Mouse (Mus musculus) central nervous system, embryonic 14 days (tissue): Measurements from ENCODE around the gene AC129217.1. TPM values are rescaled to one million over a fixed set of nuclear protein-coding genes. Genes with fewer than 3 reads are reported as not detected.

Source experiments
- polyA plus RNA-seq: library from polyadenylated mRNA; depleted of rRNA; stranded (reverse); fragments of >200 nt; gene quantifications from 2 replicates; pipeline ENCODE4 v1.2.3, GENCODE M21; 2012; rRNA removed

The AC129217.1 gene
- polyA plus RNA-seq, 1 experiment = 0.57 TPM

Other genes starting within 250 kb of the AC129217.1 start
- 5.2 and 5.9 TPM in 2 replicates for gene Slc22a8, start 238.5 kb upstream of the AC129217.1 start, polyA plus RNA-seq
- gene Slc22a6, start 211.7 kb upstream of the AC129217.1 start, polyA plus RNA-seq = 10.5 and 10.8 TPM in 2 replicates
- gene Chrm1, start 166.0 kb upstream of the AC129217.1 start, polyA plus RNA-seq = 1.2 and 1.8 TPM in 2 replicates
- gene Slc3a2, start 106.4 kb upstream of the AC129217.1 start, polyA plus RNA-seq = 139 and 144 TPM in 2 replicates
- gene Wdr74, start 93.9 kb upstream of the AC129217.1 start, polyA plus RNA-seq = 63.8 and 65.5 TPM in 2 replicates
- 2.2 and 3.8 TPM in 2 replicates for gene 1700092M07Rik, start 89.1 kb upstream of the AC129217.1 start, polyA plus RNA-seq
- 128 and 133 TPM in 2 replicates for gene Stx5a, start 88.4 kb upstream of the AC129217.1 start, polyA plus RNA-seq
- 237 and 239 TPM in 2 replicates for gene Nxf1, start 72.7 kb upstream of the AC129217.1 start, polyA plus RNA-seq
- gene Tmem223, start 58.8 kb upstream of the AC129217.1 start, polyA plus RNA-seq = 238 and 255 TPM in 2 replicates
- 27.4 and 32.0 TPM in 2 replicates for gene Tmem179b, start 55.3 kb upstream of the AC129217.1 start, polyA plus RNA-seq
- gene Taf6l, start 43.4 kb upstream of the AC129217.1 start, polyA plus RNA-seq = 26.2 TPM in 2 replicates
- 141 and 149 TPM in 2 replicates for gene Polr2g, start 31.2 kb upstream of the AC129217.1 start, polyA plus RNA-seq
- 5.2 and 5.8 TPM in 2 replicates for gene Zbtb3, start 27.2 kb upstream of the AC129217.1 start, polyA plus RNA-seq
- gene Ttc9c, start 10.4 kb upstream of the AC129217.1 start, polyA plus RNA-seq = 50.1 and 61.9 TPM in 2 replicates
- gene Hnrnpul2, start 9.8 kb upstream of the AC129217.1 start, polyA plus RNA-seq = 92.1 and 94.3 TPM in 2 replicates
- 78.4 and 83.2 TPM in 2 replicates for gene Bscl2, start 7.7 kb downstream of the AC129217.1 start, polyA plus RNA-seq
- 190 TPM in 2 replicates for gene Gng3, start 9.4 kb downstream of the AC129217.1 start, polyA plus RNA-seq
- gene Lrrn4cl, start 21.0 kb downstream of the AC129217.1 start, polyA plus RNA-seq = 0.85 and 0.94 TPM in 2 replicates
- gene Ubxn1, start 41.7 kb downstream of the AC129217.1 start, polyA plus RNA-seq = 136 and 140 TPM in 2 replicates
- gene Uqcc3, start 51.1 kb downstream of the AC129217.1 start, polyA plus RNA-seq = 51.3 and 57.6 TPM in 2 replicates
- 4.9 and 6.7 TPM in 2 replicates for gene Lbhd1, start 54.0 kb downstream of the AC129217.1 start, polyA plus RNA-seq
- not detected in 2 replicates for gene Gm49403, start 54.2 kb downstream of the AC129217.1 start, polyA plus RNA-seq
- gene 1810009A15Rik, start 59.1 kb downstream of the AC129217.1 start, polyA plus RNA-seq = 67.3 and 81.7 TPM in 2 replicates
- gene Gm49416, start 59.2 kb downstream of the AC129217.1 start, polyA plus RNA-seq = 0.18 and 1.1 TPM in 2 replicates
- 28.9 and 29.0 TPM in 2 replicates for gene Ints5, start 63.2 kb downstream of the AC129217.1 start, polyA plus RNA-seq
- 157 and 161 TPM in 2 replicates for gene Ganab, start 68.3 kb downstream of the AC129217.1 start, polyA plus RNA-seq
- gene B3gat3, start 90.6 kb downstream of the AC129217.1 start, polyA plus RNA-seq = 146 and 151 TPM in 2 replicates
- gene Rom1, start 99.6 kb downstream of the AC129217.1 start, polyA plus RNA-seq = 2.0 and 3.3 TPM in 2 replicates
- gene Eml3, start 99.8 kb downstream of the AC129217.1 start, polyA plus RNA-seq = 18.3 and 26.1 TPM in 2 replicates
- 62.2 and 65.0 TPM in 2 replicates for gene Mta2, start 112.1 kb downstream of the AC129217.1 start, polyA plus RNA-seq
- gene Tut1, start 124.1 kb downstream of the AC129217.1 start, polyA plus RNA-seq = 26.1 and 29.3 TPM in 2 replicates
- 429 and 446 TPM in 2 replicates for gene Eef1g, start 137.3 kb downstream of the AC129217.1 start, polyA plus RNA-seq
- 3.8 and 8.4 TPM in 2 replicates for gene Ahnak, start 159.5 kb downstream of the AC129217.1 start, polyA plus RNA-seq